Mouse (Mus musculus): ENCODE results near the gene Wdr91. TPM values are rescaled to one million over a fixed set of nuclear protein-coding genes. Genes with fewer than 3 reads are reported as not detected.

Gene Wdr91
- 12.9 TPM for polyA plus RNA-seq (2012; fragmentation: generic; extraction: Trizol)

GRCm38 (mm10) chr6:34910371-34911219, at the start of gene Wdr91:
Gene Wdr91 (minus strand): TSS chr6:34910876.
- peak within 1 kb of the TSS; percentile 41 for H3ac ChIP-seq (ENCODE audit: control insufficient read depth, insufficient read length)
- H3K36me3 ChIP-seq (ENCODE audit: control insufficient read depth, insufficient read depth), result peaks cover 3% of the 10 kb centered on the region
- peaks cover 7% of the 10 kb centered on the region for H3K79me2 ChIP-seq (ENCODE audit: control insufficient read depth, insufficient read depth)
- H3K4me2 ChIP-seq (ENCODE audit: low read depth), result peak within 1 kb of the TSS; percentile 84
- peak within 1 kb of the TSS; percentile 61 for H3K4me3 ChIP-seq
- no peaks in the 10 kb centered on the region for H3K27me3 ChIP-seq (ENCODE audit: control insufficient read depth, insufficient read depth, insufficient read length)
- peak; percentile 37 for TF ChIP-seq SRF (IDR thresholded peaks at IDR 0.05; ENCODE audit: control insufficient read depth, insufficient read length, low read depth)
- TF ChIP-seq MYOD1 (IDR thresholded peaks at IDR 0.05; ENCODE audit: control insufficient read depth in 1 of 3, insufficient read length in 2 of 3, low read depth in 2 of 3), result peak in 1 of 3 experiments; percentile 8
- peak; percentile 88 for TF ChIP-seq POLR2A (IDR thresholded peaks at IDR 0.05; ENCODE audit: insufficient read length, low read depth)
- TF ChIP-seq TCF3 (IDR thresholded peaks at IDR 0.05; ENCODE audit: insufficient read length, low read depth), result no peak
- peak; percentile 81 for TF ChIP-seq POLR2AphosphoS2 (IDR thresholded peaks at IDR 0.05; ENCODE audit: insufficient read length, low read depth)
- no peak for TF ChIP-seq CEBPB (IDR thresholded peaks at IDR 0.05; ENCODE audit: insufficient read depth, poor library complexity, severe bottlenecking)
- no peak for TF ChIP-seq MAX (IDR thresholded peaks at IDR 0.05; ENCODE audit: low read depth)

GRCm38 (mm10) chr6:34959131-34959530, 48.5 kb upstream of the Wdr91 start:
- H3K4me2 ChIP-seq (ENCODE audit: low read depth), result no peak overlapping the region
- H3K36me3 ChIP-seq (ENCODE audit: control insufficient read depth, insufficient read depth), result no peaks in the 10 kb centered on the region
- H3ac ChIP-seq (ENCODE audit: control insufficient read depth, insufficient read length), result no peak overlapping the region
- TF ChIP-seq MYOG (IDR thresholded peaks at IDR 0.05; ENCODE audit: control insufficient read depth in 1 of 3, insufficient read depth in 1 of 3, insufficient read length in 2 of 3, low read depth in 2 of 3), result no peak
- no peak for TF ChIP-seq USF1 (IDR thresholded peaks at IDR 0.05; ENCODE audit: low read depth)
- TF ChIP-seq SRF (IDR thresholded peaks at IDR 0.05; ENCODE audit: control insufficient read depth, insufficient read length, low read depth), result no peak
- TF ChIP-seq TCF12 (IDR thresholded peaks at IDR 0.05; ENCODE audit: insufficient read depth, poor library complexity, severe bottlenecking), result no peak
- TF ChIP-seq POLR2A (IDR thresholded peaks at IDR 0.05; ENCODE audit: insufficient read length, low read depth), result no peak
- TF ChIP-seq TCF3 (IDR thresholded peaks at IDR 0.05; ENCODE audit: insufficient read length, low read depth), result no peak
- TF ChIP-seq MYOD1 (IDR thresholded peaks at IDR 0.05; ENCODE audit: control insufficient read depth in 1 of 3, insufficient read length in 2 of 3, low read depth in 2 of 3), result no peak
- no peaks in the 10 kb centered on the region for H3K79me2 ChIP-seq (ENCODE audit: control insufficient read depth, insufficient read depth)
- no peak overlapping the region for H3K4me3 ChIP-seq
- H3K27me3 ChIP-seq (ENCODE audit: control insufficient read depth, insufficient read depth, insufficient read length), result no peaks in the 10 kb centered on the region

- no peak overlapping the region for H3K4me3 ChIP-seq
Observed at GRCm38 (mm10) chr6:34955862-34956241, 45.2 kb upstream of the Wdr91 start.

GRCm38 (mm10) chr6:34954926-34955861, 44.5 kb upstream of the Wdr91 start:
- H3ac ChIP-seq (ENCODE audit: control insufficient read depth, insufficient read length), result no peak overlapping the region
- no peaks in the 10 kb centered on the region for H3K79me2 ChIP-seq (ENCODE audit: control insufficient read depth, insufficient read depth)
- no peaks in the 10 kb centered on the region for H3K36me3 ChIP-seq (ENCODE audit: control insufficient read depth, insufficient read depth)
- no peak overlapping the region for H3K4me3 ChIP-seq
- no peak for TF ChIP-seq SRF (IDR thresholded peaks at IDR 0.05; ENCODE audit: control insufficient read depth, insufficient read length, low read depth)
- no peak for TF ChIP-seq CEBPB (IDR thresholded peaks at IDR 0.05; ENCODE audit: insufficient read depth, poor library complexity, severe bottlenecking)
- no peak for TF ChIP-seq REST (IDR thresholded peaks at IDR 0.05; ENCODE audit: insufficient read depth, insufficient read length)
- no peak for TF ChIP-seq MYOG (IDR thresholded peaks at IDR 0.05; ENCODE audit: control insufficient read depth in 1 of 3, insufficient read depth in 1 of 3, insufficient read length in 2 of 3, low read depth in 2 of 3)
- TF ChIP-seq TCF3 (IDR thresholded peaks at IDR 0.05; ENCODE audit: insufficient read length, low read depth), result no peak
- TF ChIP-seq USF1 (IDR thresholded peaks at IDR 0.05; ENCODE audit: low read depth), result no peak
- no peak for TF ChIP-seq MYOD1 (IDR thresholded peaks at IDR 0.05; ENCODE audit: control insufficient read depth in 1 of 3, insufficient read length in 2 of 3, low read depth in 2 of 3)
- TF ChIP-seq POLR2A (IDR thresholded peaks at IDR 0.05; ENCODE audit: insufficient read length, low read depth), result no peak
- TF ChIP-seq E2F4 (IDR thresholded peaks at IDR 0.05; ENCODE audit: insufficient read depth), result no peak
- no peak for TF ChIP-seq POLR2AphosphoS2 (IDR thresholded peaks at IDR 0.05; ENCODE audit: insufficient read length, low read depth)
- TF ChIP-seq TCF12 (IDR thresholded peaks at IDR 0.05; ENCODE audit: insufficient read depth, poor library complexity, severe bottlenecking), result no peak
- no peak for TF ChIP-seq MAX (IDR thresholded peaks at IDR 0.05; ENCODE audit: low read depth)
- H3K4me2 ChIP-seq (ENCODE audit: low read depth), result no peak overlapping the region
- H3K27me3 ChIP-seq (ENCODE audit: control insufficient read depth, insufficient read depth, insufficient read length), result no peaks in the 10 kb centered on the region

More at GRCm38 (mm10) chr6:34955862-34956241, 45.2 kb upstream of the Wdr91 start:
- no peak for TF ChIP-seq MYOD1 (IDR thresholded peaks at IDR 0.05; ENCODE audit: control insufficient read depth in 1 of 3, insufficient read length in 2 of 3, low read depth in 2 of 3)
- TF ChIP-seq REST (IDR thresholded peaks at IDR 0.05; ENCODE audit: insufficient read depth, insufficient read length), result no peak
- TF ChIP-seq E2F4 (IDR thresholded peaks at IDR 0.05; ENCODE audit: insufficient read depth), result no peak
- TF ChIP-seq POLR2A (IDR thresholded peaks at IDR 0.05; ENCODE audit: insufficient read length, low read depth), result no peak
- TF ChIP-seq POLR2AphosphoS2 (IDR thresholded peaks at IDR 0.05; ENCODE audit: insufficient read length, low read depth), result no peak
- TF ChIP-seq USF1 (IDR thresholded peaks at IDR 0.05; ENCODE audit: low read depth), result no peak
- no peak for TF ChIP-seq MYOG (IDR thresholded peaks at IDR 0.05; ENCODE audit: control insufficient read depth in 1 of 3, insufficient read depth in 1 of 3, insufficient read length in 2 of 3, low read depth in 2 of 3)
- TF ChIP-seq TCF12 (IDR thresholded peaks at IDR 0.05; ENCODE audit: insufficient read depth, poor library complexity, severe bottlenecking), result no peak
- no peak for TF ChIP-seq CEBPB (IDR thresholded peaks at IDR 0.05; ENCODE audit: insufficient read depth, poor library complexity, severe bottlenecking)
- no peak for TF ChIP-seq SRF (IDR thresholded peaks at IDR 0.05; ENCODE audit: control insufficient read depth, insufficient read length, low read depth)
- no peak for TF ChIP-seq MAX (IDR thresholded peaks at IDR 0.05; ENCODE audit: low read depth)
- TF ChIP-seq TCF3 (IDR thresholded peaks at IDR 0.05; ENCODE audit: insufficient read length, low read depth), result no peak
- Histone ChIP-seq H3ac (ENCODE audit: control insufficient read depth, insufficient read length) (no peak overlapping the region), H3K79me2 (ENCODE audit: control insufficient read depth, insufficient read depth) (no peaks in the 10 kb centered on the region), H3K27me3 (ENCODE audit: control insufficient read depth, insufficient read depth, insufficient read length) (no peaks in the 10 kb centered on the region), H3K36me3 (ENCODE audit: control insufficient read depth, insufficient read depth) (no peaks in the 10 kb centered on the region), H3K4me2 (ENCODE audit: low read depth) (no peak overlapping the region)

Measured in myocyte (in vitro differentiated cells).